Mouse (Mus musculus) cerebellum, adult 2 months (tissue): ENCODE data around the gene Pkhd1.

Source experiments
- CTCF ChIP-seq: fragments of 200-500 bp; IDR thresholded peaks from 2 replicates; pipeline ENCODE4 v1.5.1; 2011; ENCODE audit warnings: low read depth, mild to moderate bottlenecking, control low read depth, low read length, moderate library complexity, borderline replicate concordance; ENCODE audit not compliant: insufficient read depth
- POLR2A ChIP-seq: fragments of 200-500 bp; IDR thresholded peaks from 2 replicates; pipeline ENCODE4 v1.6.1; 2011; ENCODE audit warnings: low read length, control low read depth, borderline replicate concordance; ENCODE audit not compliant: insufficient read depth

DNA sequence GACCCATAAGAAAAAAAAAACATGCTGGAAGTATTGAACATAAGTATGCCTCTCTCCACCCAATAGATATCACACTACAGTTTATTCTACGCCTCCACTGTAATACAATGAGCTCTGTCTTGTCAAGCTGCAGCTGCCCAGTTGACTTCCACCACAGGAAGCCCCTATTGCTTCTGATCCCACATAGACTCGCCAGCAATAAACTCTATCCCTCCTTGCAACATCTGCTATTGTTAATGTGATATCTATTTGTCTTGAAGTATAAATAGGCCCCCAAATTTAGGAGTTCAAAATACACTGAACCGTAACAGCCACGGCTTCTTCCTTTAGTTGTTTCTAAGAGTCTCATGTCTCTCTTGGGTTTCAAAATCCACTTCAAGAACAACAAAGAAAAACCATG, 446.7 kb downstream of the Pkhd1 start:
- TF ChIP-seq CTCF = no peak
- no peak for TF ChIP-seq POLR2A
